Mouse (Mus musculus) embryonic facial prominence, embryonic 10.5 days (tissue): Measurements from ENCODE around the gene Sipa1l3. TPM values are rescaled to one million over a fixed set of nuclear protein-coding genes. Genes with fewer than 3 reads are reported as not detected.

Experiments used
- DNase-seq: peaks from one replicate; pipeline ENCODE4 v3.0.0-alpha.2; 2017; ENCODE audit warnings: low spot score
- H3K27ac ChIP-seq: fragments of 300-500 bp; sonication (generic); replicated peaks from 2 replicates; pipeline ENCODE4 v1.5.1; 2016; ENCODE audit warnings: mild to moderate bottlenecking
- H3K27me3 ChIP-seq: fragments of 300-500 bp; sonication (generic); replicated peaks from 2 replicates; pipeline ENCODE4 v1.6.1; 2016; ENCODE audit warnings: low read depth, mild to moderate bottlenecking; ENCODE audit not compliant: poor library complexity, severe bottlenecking
- H3K36me3 ChIP-seq: fragments of 300-500 bp; sonication (generic); replicated peaks from 2 replicates; pipeline ENCODE4 v1.6.1; 2016; ENCODE audit warnings: mild to moderate bottlenecking, moderate library complexity
- H3K4me1 ChIP-seq: fragments of 300-500 bp; sonication (generic); 2 replicates; pipeline ENCODE4 v1.6.1; 2016
- H3K4me3 ChIP-seq: fragments of 300-500 bp; sonication (generic); 2 replicates; pipeline ENCODE4 v1.5.1; 2016; ENCODE audit warnings: mild to moderate bottlenecking, moderate library complexity
- H3K9me3 ChIP-seq: fragments of 300-500 bp; sonication (generic); 2 replicates; pipeline ENCODE4 v1.6.1; 2016; ENCODE audit warnings: mild to moderate bottlenecking
- WGBS: fragments of 180-500 bp; shearing (Covaris S2); methylation state at CpG from one replicate; pipeline ENCODE4 v1.1.7; 2016; 5-methylcytosine and 5-hydroxymethylcytosine counted together
- polyA plus RNA-seq: library from polyadenylated mRNA; unstranded; fragments of >200 nt; fragmentation: Nextera tagmentation; extraction: Ambion mirVana; gene quantifications from 2 replicates; pipeline ENCODE4 v1.2.1, GENCODE M21; 2016

The Sipa1l3 gene
- polyA plus RNA-seq, 1 experiment from 2014 or later = 9.2 TPM

DNA sequence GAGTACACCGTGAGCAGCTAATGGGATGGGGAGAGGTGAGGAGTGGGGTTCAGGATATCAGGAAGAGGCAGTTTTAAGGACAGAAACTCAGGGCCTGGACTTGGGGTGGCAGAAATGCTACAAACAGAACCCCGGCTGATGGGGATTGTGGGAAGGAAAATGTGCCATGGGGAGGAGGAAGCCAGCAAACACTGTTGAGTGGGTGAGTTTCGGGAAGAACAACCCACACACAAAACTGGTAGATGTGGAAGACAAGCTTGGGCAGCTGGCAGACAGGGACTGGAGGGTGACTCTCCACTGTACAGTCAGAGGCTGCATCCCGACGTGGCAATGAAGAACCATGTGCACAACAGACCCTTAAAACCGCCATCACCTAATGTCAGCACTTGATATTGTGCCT lies 69.6 kb downstream of the Sipa1l3 start:
- H3K9me3 ChIP-seq = no peaks in the 10 kb centered on the region
- DNase-seq = no peak
- no peak overlapping the region for H3K27ac ChIP-seq
- peaks cover 41% of the 10 kb centered on the region for H3K4me1 ChIP-seq
- H3K27me3 ChIP-seq = no peaks in the 10 kb centered on the region
- H3K36me3 ChIP-seq = no peaks in the 10 kb centered on the region
- WGBS = 94% methylated on average over 6 of the region's 6 CpGs
- H3K4me3 ChIP-seq = no peak overlapping the region

GRCm38 (mm10) chr7:29447147-29447829 lies 71.2 kb downstream of the Sipa1l3 start:
- H3K4me3 ChIP-seq = no peak overlapping the region
- H3K27me3 ChIP-seq = no peaks in the 10 kb centered on the region
- H3K4me1 ChIP-seq = peaks cover 27% of the 10 kb centered on the region
- H3K27ac ChIP-seq = no peak overlapping the region
- no peak for DNase-seq
- no peaks in the 10 kb centered on the region for H3K36me3 ChIP-seq
- H3K9me3 ChIP-seq = no peaks in the 10 kb centered on the region
- 91% methylated on average over 11 of the region's 11 CpGs for WGBS

DNA sequence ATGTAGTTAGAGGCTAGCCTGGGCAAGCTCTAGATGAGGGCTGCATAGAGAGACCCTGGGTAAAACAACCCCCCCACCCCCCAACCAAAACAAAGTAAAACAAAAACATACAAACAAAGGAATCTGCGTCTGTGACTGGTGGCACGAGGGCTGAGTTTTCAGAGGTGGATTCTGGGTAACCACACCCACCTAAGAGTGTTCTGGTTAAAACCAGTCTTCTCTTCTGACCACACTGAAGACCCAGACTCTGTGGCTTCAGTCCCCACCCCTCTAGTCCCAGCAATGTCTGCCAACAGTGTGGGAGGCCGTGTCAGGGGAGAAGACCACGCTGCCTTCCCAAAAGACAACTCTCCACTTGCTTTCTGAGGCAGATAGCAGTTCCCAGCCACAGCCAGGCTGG lies 72.3 kb downstream of the Sipa1l3 start:
- H3K9me3 ChIP-seq = no peaks in the 10 kb centered on the region
- 88% methylated on average over 4 of the region's 4 CpGs for WGBS
- DNase-seq = no peak
- no peak overlapping the region for H3K27ac ChIP-seq
- H3K4me3 ChIP-seq = no peak overlapping the region
- peaks cover 24% of the 10 kb centered on the region for H3K4me1 ChIP-seq
- H3K36me3 ChIP-seq = no peaks in the 10 kb centered on the region
- no peaks in the 10 kb centered on the region for H3K27me3 ChIP-seq

DNA sequence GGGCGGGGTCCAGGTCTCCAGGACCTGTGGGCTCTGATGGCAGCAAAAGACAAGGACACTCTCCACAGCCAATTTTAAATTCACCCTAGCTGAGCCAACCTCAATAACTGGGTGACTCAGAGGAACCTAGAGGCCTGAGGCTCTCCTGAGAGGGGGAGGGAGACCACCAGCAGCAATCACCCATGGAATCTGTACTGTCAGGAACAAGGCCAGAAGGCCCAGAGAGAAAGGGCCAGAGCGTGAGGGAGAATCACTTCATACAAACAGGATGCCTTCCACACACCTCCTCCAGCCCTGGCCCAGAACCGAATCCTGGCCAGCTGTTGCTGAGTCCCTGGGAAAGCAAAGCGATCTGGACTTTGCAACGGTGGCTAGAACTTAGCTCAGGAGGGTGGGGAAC lies 73.9 kb downstream of the Sipa1l3 start:
- 81% methylated on average over 5 of the region's 5 CpGs for whole genome bisulfite sequencing
- H3K27ac ChIP-seq = no peak overlapping the region

DNA sequence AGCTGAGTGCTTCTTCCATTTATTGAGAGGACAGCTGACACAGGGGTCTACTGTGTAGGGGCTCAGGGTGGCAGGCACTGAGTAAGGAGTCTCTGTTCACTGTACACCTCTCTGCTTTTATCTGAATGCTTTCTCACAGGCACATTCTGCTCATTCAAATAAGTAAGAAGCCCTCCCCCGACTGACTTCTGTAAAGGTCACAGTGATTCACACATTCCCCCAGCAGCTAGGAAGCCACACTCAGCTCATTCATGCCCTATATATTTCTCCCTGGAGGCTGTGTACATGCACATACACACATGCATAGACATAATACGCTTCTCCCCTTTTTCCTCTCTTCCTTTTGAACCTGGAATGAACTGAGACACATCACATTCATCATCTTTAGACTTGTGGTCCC lies 74.4 kb downstream of the Sipa1l3 start:
- no peaks in the 10 kb centered on the region for H3K27me3 ChIP-seq

More for the DNA sequence above, 73.9 kb downstream of the Sipa1l3 start:
- Histone ChIP-seq H3K4me3 (no peak overlapping the region), H3K36me3 (no peaks in the 10 kb centered on the region), H3K9me3 (no peaks in the 10 kb centered on the region), H3K4me1 (peaks cover 30% of the 10 kb centered on the region), H3K27me3 (no peaks in the 10 kb centered on the region)
- no peak for DNase-seq

GRCm38 (mm10) chr7:29441793-29442192 lies 76.6 kb downstream of the Sipa1l3 start:
- no peaks in the 10 kb centered on the region for H3K27me3 ChIP-seq
- H3K4me3 ChIP-seq = no peak overlapping the region
- 70% methylated on average over 9 of the region's 9 CpGs for whole genome bisulfite sequencing
- no peak overlapping the region for H3K27ac ChIP-seq
- no peaks in the 10 kb centered on the region for H3K9me3 ChIP-seq
- peaks cover 36% of the 10 kb centered on the region for H3K4me1 ChIP-seq
- no peaks in the 10 kb centered on the region for H3K36me3 ChIP-seq
- DNase-seq = no peak

More for the DNA sequence above, 74.4 kb downstream of the Sipa1l3 start:
- Histone ChIP-seq H3K4me3 (no peak overlapping the region), H3K9me3 (no peaks in the 10 kb centered on the region), H3K36me3 (no peaks in the 10 kb centered on the region), H3K4me1 (peaks cover 30% of the 10 kb centered on the region), H3K27ac (no peak overlapping the region)
- 78% methylated on average over 2 of the region's 2 CpGs for WGBS
- DNase-seq = no peak

GRCm38 (mm10) chr7:29441151-29441550 lies 77.3 kb downstream of the Sipa1l3 start:
- peaks cover 36% of the 10 kb centered on the region for H3K4me1 ChIP-seq
- no peak overlapping the region for H3K27ac ChIP-seq
- DNase-seq = no peak
- H3K9me3 ChIP-seq = no peaks in the 10 kb centered on the region
- no peaks in the 10 kb centered on the region for H3K36me3 ChIP-seq
- no peaks in the 10 kb centered on the region for H3K27me3 ChIP-seq
- no peak overlapping the region for H3K4me3 ChIP-seq
- WGBS = 71% methylated on average over 9 of the region's 9 CpGs

DNA sequence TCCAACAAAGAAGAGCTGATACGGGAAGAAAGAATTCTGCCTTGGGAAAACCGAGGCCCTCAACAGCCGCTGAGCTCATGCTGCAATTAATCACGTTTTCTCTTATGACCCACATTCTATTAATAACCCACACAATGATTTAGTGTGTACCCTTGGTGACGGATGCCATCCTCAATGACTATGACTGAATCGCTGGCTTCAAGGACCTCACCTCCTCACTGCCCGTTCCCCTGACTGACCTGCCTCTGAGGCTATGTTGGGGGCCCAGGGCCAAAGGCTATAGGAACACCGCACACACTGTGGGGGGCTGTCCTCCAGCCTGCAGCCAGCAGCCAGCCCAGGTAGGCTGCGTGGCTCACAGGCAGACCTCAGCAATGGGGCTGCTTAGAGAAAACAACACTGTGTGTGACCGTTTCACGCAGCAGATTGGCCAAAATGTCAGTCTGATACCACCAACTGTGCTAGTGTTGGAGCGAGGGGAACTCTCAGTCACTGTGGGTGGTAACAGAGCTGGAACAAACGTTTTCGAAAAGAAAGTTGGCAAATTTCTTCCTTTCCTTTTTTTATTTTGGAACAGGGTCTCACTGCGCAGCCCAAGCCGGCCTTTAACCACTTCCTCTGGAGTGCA lies 79.7 kb downstream of the Sipa1l3 start:
- no peaks in the 10 kb centered on the region for H3K9me3 ChIP-seq
- H3K36me3 ChIP-seq = no peaks in the 10 kb centered on the region
- H3K4me1 ChIP-seq = peaks cover 26% of the 10 kb centered on the region
- H3K27me3 ChIP-seq = no peaks in the 10 kb centered on the region
- no peak overlapping the region for H3K27ac ChIP-seq
- 87% methylated on average over 16 of the region's 16 CpGs for WGBS
- no peak for DNase-seq
- no peak overlapping the region for H3K4me3 ChIP-seq

DNA sequence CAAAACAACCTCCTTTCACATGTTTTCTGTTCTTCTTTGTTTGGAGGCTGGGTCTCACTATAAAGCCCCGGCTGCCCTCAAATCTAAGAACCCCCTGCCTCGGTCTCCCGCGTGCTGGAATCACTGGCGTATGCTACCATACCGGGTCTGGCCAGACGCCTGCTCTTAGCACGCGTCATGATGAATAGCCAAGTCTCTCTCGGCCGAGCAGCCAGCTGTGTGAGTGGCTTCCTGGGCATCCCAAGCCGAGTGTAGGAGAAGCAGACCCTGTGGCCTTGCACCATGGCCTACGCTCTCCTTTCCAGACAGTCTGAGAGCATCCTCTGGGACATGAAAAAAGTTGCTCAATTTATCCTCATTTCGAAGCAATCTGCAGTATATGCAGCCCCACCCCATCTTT lies 80.2 kb downstream of the Sipa1l3 start:
- DNase-seq = no peak
- no peak overlapping the region for H3K4me3 ChIP-seq
- 94% methylated on average over 14 of the region's 14 CpGs for WGBS
- no peaks in the 10 kb centered on the region for H3K36me3 ChIP-seq
- H3K9me3 ChIP-seq = no peaks in the 10 kb centered on the region
- no peak overlapping the region for H3K27ac ChIP-seq
- H3K27me3 ChIP-seq = no peaks in the 10 kb centered on the region
- H3K4me1 ChIP-seq = peaks cover 30% of the 10 kb centered on the region

DNA sequence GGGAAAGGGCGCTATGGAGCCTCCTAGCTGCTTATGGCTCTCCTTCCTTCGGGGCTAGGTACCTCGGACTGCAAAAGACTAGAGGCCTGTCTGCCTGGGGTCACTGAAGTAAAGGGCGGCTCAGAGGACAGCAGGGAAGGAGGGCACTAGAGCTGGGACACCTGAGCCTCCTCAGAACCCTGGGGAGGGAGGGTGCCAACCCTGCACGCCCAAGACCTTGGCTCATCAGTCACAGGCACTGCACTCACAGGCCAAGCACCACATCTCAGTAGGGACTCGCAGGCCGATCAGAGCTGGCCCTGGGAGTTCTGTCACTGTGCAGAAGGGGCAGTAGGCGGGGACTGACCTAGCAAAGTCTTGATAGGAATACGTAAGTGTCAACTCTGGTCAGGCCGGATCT lies 81.4 kb downstream of the Sipa1l3 start:
- 69% methylated on average over 10 of the region's 10 CpGs for WGBS
- H3K4me1 ChIP-seq = peaks cover 42% of the 10 kb centered on the region

DNA sequence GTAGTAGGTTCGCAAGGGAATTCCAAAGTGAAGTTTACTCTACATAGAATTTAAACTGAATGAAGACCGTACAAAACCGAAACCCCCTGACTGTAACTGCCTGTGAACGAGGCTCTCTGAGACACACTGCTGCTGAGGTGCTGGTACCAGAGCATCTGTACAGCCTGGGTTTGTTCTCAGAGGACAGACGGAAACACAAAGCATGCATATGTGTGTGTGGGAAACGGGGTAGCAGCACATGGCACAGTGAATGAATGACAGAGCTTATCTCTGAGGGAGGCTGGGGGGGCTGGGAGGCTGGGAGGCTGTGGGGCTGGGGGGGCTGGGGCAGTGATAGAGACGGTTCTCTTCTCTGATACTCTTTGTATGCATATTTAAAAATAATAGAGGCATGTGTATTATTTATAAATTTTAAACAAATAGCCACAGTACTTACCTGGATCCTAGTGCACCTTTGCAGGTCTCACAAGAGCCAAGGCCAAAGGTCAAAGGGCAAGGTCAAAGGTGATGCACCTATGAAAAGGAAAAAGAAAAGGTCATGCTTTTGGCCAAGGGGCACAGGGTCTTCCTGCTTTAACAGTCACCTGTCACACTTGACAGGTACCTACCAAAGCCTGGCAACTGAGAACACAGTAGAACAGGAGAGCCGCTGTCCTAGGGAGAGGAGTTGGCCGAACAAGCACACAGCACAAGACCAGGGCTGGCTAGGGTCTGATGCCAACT lies 84.0 kb downstream of the Sipa1l3 start:
- H3K9me3 ChIP-seq = no peaks in the 10 kb centered on the region
- no peak for DNase-seq
- no peaks in the 10 kb centered on the region for H3K27me3 ChIP-seq
- H3K36me3 ChIP-seq = no peaks in the 10 kb centered on the region
- WGBS = 86% methylated on average over 9 of the region's 9 CpGs
- peaks cover 48% of the 10 kb centered on the region for H3K4me1 ChIP-seq
- no peak overlapping the region for H3K27ac ChIP-seq
- no peak overlapping the region for H3K4me3 ChIP-seq

More for the DNA sequence above, 81.4 kb downstream of the Sipa1l3 start:
- no peak overlapping the region for H3K4me3 ChIP-seq
- no peaks in the 10 kb centered on the region for H3K27me3 ChIP-seq
- no peak overlapping the region; the same call in 1 of the 2 replicates for H3K27ac ChIP-seq
- no peak for DNase-seq
- H3K9me3 ChIP-seq = no peaks in the 10 kb centered on the region
- no peaks in the 10 kb centered on the region for H3K36me3 ChIP-seq

DNA sequence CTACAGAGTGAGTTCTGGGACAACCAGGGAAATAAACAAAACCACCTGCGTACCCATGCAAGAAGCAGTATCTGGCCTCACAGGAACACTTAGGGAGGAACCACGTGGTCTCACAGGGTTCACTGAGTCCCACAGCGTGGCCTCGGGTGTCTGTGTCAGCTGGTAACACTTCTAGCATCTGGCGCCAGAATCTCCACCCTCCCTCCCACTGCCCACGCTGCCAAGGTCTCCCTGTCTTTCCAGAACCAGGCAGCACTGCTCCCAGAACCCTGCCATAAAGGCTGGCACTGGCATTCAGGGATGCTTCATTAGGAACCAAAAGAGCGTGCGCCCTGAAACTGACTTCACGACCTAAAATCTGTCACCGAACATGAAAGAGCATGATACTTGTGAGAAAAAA lies 84.7 kb downstream of the Sipa1l3 start:
- WGBS = 88% methylated on average over 10 of the region's 10 CpGs
- Histone ChIP-seq H3K9me3 (no peaks in the 10 kb centered on the region), H3K27me3 (no peaks in the 10 kb centered on the region), H3K4me1 (peaks cover 48% of the 10 kb centered on the region), H3K36me3 (no peaks in the 10 kb centered on the region), H3K27ac (no peak overlapping the region), H3K4me3 (no peak overlapping the region)
- DNase-seq = no peak
